Mouse (Mus musculus) heart, adult 2 months (tissue): Measurements from ENCODE around the gene Per3.

Experiments
- CTCF ChIP-seq: fragments of 200-600 bp; IDR thresholded peaks from 2 replicates; pipeline ENCODE4 v1.8.1; 2022; ENCODE audit warnings: antibody characterized with exemption, mild to moderate bottlenecking, moderate library complexity
- EP300 ChIP-seq: fragments of 200-500 bp; IDR thresholded peaks from 2 replicates; pipeline ENCODE4 v1.6.1; 2011; ENCODE audit warnings: low read depth, low read length, control low read depth; ENCODE audit not compliant: insufficient read depth

DNA sequence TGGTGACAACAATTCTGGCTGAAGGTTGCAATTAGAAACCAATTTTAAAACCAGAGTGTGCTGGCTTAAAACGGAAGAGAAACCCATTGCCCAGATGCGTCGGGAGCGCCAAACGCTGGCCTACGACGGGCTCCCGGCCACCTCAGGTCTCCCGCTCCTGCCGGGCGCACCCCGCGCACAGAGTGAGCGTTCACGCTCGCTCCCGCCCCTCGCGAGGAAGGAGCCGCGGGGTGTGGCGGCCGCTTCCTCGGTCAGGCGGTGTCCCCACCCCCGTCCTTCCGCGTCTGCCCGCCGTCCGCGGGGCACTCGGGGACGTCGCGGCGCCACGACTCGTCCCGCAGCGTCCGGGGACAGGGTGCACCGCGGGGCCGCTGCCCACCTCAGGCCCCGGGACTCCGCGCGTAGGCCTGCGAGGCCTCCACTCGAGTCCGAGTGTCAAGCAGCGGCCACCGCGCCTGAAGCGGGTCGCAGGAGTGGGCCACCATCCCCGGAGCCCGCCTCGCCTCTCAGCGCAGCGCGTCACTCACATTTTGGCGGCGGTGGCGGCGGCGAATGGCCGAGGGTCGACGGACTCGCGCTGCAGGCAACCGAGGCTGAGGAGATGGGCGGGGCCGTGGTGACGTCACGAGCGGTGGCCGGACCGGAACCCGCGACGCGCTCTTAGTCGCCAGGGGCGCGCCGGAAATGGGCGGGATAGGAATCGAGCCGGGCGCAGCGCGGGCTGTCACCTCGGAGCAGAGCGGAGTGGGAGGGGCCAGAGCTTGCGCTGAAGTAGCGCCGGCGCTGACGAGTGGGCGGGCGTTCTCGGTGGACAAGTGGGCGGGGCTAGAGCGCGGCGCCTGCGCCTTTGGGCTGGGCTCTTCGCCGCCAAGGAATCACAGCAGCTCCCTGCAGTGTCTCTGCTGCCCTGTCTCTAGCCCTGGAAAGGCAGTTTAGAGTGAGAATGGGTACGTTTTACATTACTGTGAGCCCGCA is 13.2 kb upstream of the Per3 start, which contains the start of gene Vamp3:
- no peak for TF ChIP-seq CTCF
- TF ChIP-seq EP300, result peak; percentile 77; the same call in 1 of the 2 replicates
